Mouse (Mus musculus): ENCODE measurements around the gene Kcnip3.
A peak's percentile ranks its signal among the peaks of the same experiment; 100 is the strongest.

Gene Kcnip3

GRCm38 (mm10) chr2:127518273-127518672, 3.6 kb downstream of the Kcnip3 start:
- peak in 1 of 2 experiments; percentile 26 for DNase-seq (ENCODE audit: low spot score in 2 of 2)

- DNase-seq (ENCODE audit: low spot score in 2 of 2), result peak in 1 of 2 experiments; percentile 50
Measured at GRCm38 (mm10) chr2:127517081-127517480, 4.8 kb downstream of the Kcnip3 start.

GRCm38 (mm10) chr2:127514380-127515124, 7.3 kb downstream of the Kcnip3 start:
- DNase-seq (ENCODE audit: low spot score in 2 of 2), result no peak

GRCm38 (mm10) chr2:127513244-127513643, 8.7 kb downstream of the Kcnip3 start:
- DNase-seq (ENCODE audit: low spot score in 2 of 2), result no peak

- no peak for DNase-seq (ENCODE audit: low spot score in 2 of 2)
Measured at GRCm38 (mm10) chr2:127511426-127511825, 10.5 kb downstream of the Kcnip3 start.

GRCm38 (mm10) chr2:127507967-127508660, 13.8 kb downstream of the Kcnip3 start:
- peak in 1 of 2 experiments; percentile 42 for DNase-seq (ENCODE audit: low spot score in 2 of 2)

- peak; percentile 81 to 90 for DNase-seq (ENCODE audit: low spot score in 2 of 2)
Measured at GRCm38 (mm10) chr2:127507077-127507774, 14.7 kb downstream of the Kcnip3 start.

- no peak for DNase-seq (ENCODE audit: low spot score in 2 of 2)
Measured at GRCm38 (mm10) chr2:127506131-127506632, 15.7 kb downstream of the Kcnip3 start.

GRCm38 (mm10) chr2:127505196-127505595, 16.7 kb downstream of the Kcnip3 start:
- DNase-seq (ENCODE audit: low spot score in 2 of 2), result no peak

GRCm38 (mm10) chr2:127503751-127504549, 17.9 kb downstream of the Kcnip3 start:
- no peak for DNase-seq (ENCODE audit: low spot score in 2 of 2)

- peak in 1 of 2 experiments; percentile 43 for DNase-seq (ENCODE audit: low spot score in 2 of 2)
Measured at GRCm38 (mm10) chr2:127501061-127501460, 20.8 kb downstream of the Kcnip3 start.

- DNase-seq (ENCODE audit: low spot score in 2 of 2), result no peak
Measured at GRCm38 (mm10) chr2:127498750-127499149, 23.1 kb downstream of the Kcnip3 start.

GRCm38 (mm10) chr2:127496321-127496720, 25.6 kb downstream of the Kcnip3 start:
- no peak for DNase-seq (ENCODE audit: low spot score in 2 of 2)

- no peak for DNase-seq (ENCODE audit: low spot score in 2 of 2)
Measured at GRCm38 (mm10) chr2:127484476-127485170, 37.3 kb downstream of the Kcnip3 start.

- DNase-seq (ENCODE audit: low spot score in 2 of 2), result no peak
Measured at GRCm38 (mm10) chr2:127483001-127483400, 38.9 kb downstream of the Kcnip3 start.

GRCm38 (mm10) chr2:127482533-127482911, 39.4 kb downstream of the Kcnip3 start:
- no peak for DNase-seq (ENCODE audit: low spot score in 2 of 2)

GRCm38 (mm10) chr2:127481841-127482532, 39.9 kb downstream of the Kcnip3 start:
- no peak for DNase-seq (ENCODE audit: low spot score in 2 of 2)

GRCm38 (mm10) chr2:127479763-127480162, 42.1 kb downstream of the Kcnip3 start:
- DNase-seq (ENCODE audit: low spot score in 2 of 2), result no peak

- DNase-seq (ENCODE audit: low spot score in 2 of 2), result no peak
Measured at GRCm38 (mm10) chr2:127479210-127479609, 42.7 kb downstream of the Kcnip3 start.

GRCm38 (mm10) chr2:127472279-127472678, 49.6 kb downstream of the Kcnip3 start:
- DNase-seq (ENCODE audit: low spot score in 2 of 2), result no peak

All from frontal cortex, postnatal 25 days (tissue).